Mouse (Mus musculus) MEL (cell line): Measurements from ENCODE around the gene Cmc1.

Source experiments
- CHD1 ChIP-seq: IDR thresholded peaks from 2 replicates; pipeline ENCODE4 v1.6.1; 2012; ENCODE audit warnings: low read depth, mild to moderate bottlenecking, inconsistent platforms, low read length, improper control_type of control experiment
- CTCF ChIP-seq, 3 experiments: IDR thresholded peaks in 2 of 3; conservative IDR thresholded peaks in 1 of 3; 2 replicates each; pipeline ENCODE4 v1.5.1; 2011 to 2012; ENCODE audit warnings: low read length in 3 of 3, low read depth in 2 of 3, mild to moderate bottlenecking in 2 of 3, improper control_type of control experiment in 1 of 3, inconsistent platforms in 1 of 3, mixed read lengths in 1 of 3, moderate library complexity in 1 of 3; ENCODE audit not compliant: control insufficient read depth in 1 of 3, insufficient read depth in 1 of 3, poor library complexity in 1 of 3, severe bottlenecking in 1 of 3
- EP300 ChIP-seq, 2 experiments: IDR thresholded peaks; 2 replicates each; pipeline ENCODE4 v1.6.1; 2011; ENCODE audit warnings: improper control_type of control experiment in 2 of 2, low read length in 2 of 2, low read depth in 1 of 2, mild to moderate bottlenecking in 1 of 2
- MEF2A ChIP-seq: IDR thresholded peaks from 2 replicates; pipeline ENCODE4 v1.6.1; 2014; ENCODE audit warnings: low read depth, mild to moderate bottlenecking, inconsistent platforms, low read length, improper control_type of control experiment; ENCODE audit not compliant: poor library complexity, insufficient replicate concordance, severe bottlenecking; ENCODE audit errors: extremely low read depth
- POLR2A ChIP-seq, 2 experiments: IDR thresholded peaks; 2 replicates each; pipeline ENCODE4 v1.6.1; 2011 to 2012; ENCODE audit warnings: low read length in 2 of 2, mild to moderate bottlenecking in 2 of 2, control low read depth in 1 of 2, improper control_type of control experiment in 1 of 2, low read depth in 1 of 2, moderate library complexity in 1 of 2; ENCODE audit not compliant: control insufficient read depth in 1 of 2, insufficient read depth in 1 of 2, poor library complexity in 1 of 2
- TBP ChIP-seq: IDR thresholded peaks from 2 replicates; pipeline ENCODE4 v1.8.0; 2011; ENCODE audit warnings: low read depth, low read length, improper control_type of control experiment
- TCF12 ChIP-seq: IDR thresholded peaks from 2 replicates; pipeline ENCODE4 v1.6.1; 2014; ENCODE audit warnings: low read depth, mild to moderate bottlenecking, inconsistent platforms, low read length, improper control_type of control experiment, moderate library complexity
- UBTF ChIP-seq: IDR thresholded peaks from 2 replicates; pipeline ENCODE4 v1.6.1; 2012; ENCODE audit warnings: low read depth, mild to moderate bottlenecking, inconsistent platforms, low read length, improper control_type of control experiment, moderate library complexity, borderline replicate concordance; ENCODE audit not compliant: insufficient read depth

GRCm38 (mm10) chr9:118071337-118071736 is 78.6 kb downstream of the Cmc1 start:
- TF ChIP-seq EP300 (IDR thresholded peaks at IDR 0.05; ENCODE audit: low read depth in 1 of 2, low read length in 2 of 2) (no peak), TCF12 (no peak), POLR2A (IDR thresholded peaks at IDR 0.05; ENCODE audit: control insufficient read depth in 1 of 2, insufficient read depth in 1 of 2, low read depth in 1 of 2, low read length in 2 of 2, poor library complexity in 1 of 2) (no peak), TBP (no peak), CHD1 (no peak), CTCF (IDR thresholded peaks at IDR 0.05 in 2 of 3, conservative IDR thresholded peaks at IDR 0.05 in 1 of 3; ENCODE audit: control insufficient read depth in 1 of 3, insufficient read depth in 1 of 3, low read depth in 2 of 3, low read length in 3 of 3, poor library complexity in 1 of 3, severe bottlenecking in 1 of 3) (no peak), UBTF (no peak), MEF2A (no peak)
